ENCODE assay signal across 19 mouse cellular contexts in genomic region chr10:94332358-94333137, GRCm38 (mm10). TPM values are rescaled to one million over a fixed set of nuclear protein-coding genes. Genes with fewer than 3 reads are reported as not detected.
DNase-seq lines count a peak whose midpoint lies in the region; ATAC-seq and TF ChIP-seq lines count a peak whose summit lies in the region.
"Had no signal": no experiment of that assay in that cellular context is flagged by ENCODE, and none has a peak within 500 bp of the region (broad histone marks: within the 10 kb centered on the region; RNA-seq: fewer than 3 reads in every experiment).

No protein-coding gene starts in this region.

- no peak overlapping the region for H3K4me2 ChIP-seq in heart, embryonic 12.5 days
- H3K4me2 ChIP-seq in lung, postnatal 0 days (replicated peaks; ENCODE audit: low read depth, low read length), result no peak overlapping the region
- H3K4me2 ChIP-seq in stomach, postnatal 0 days (replicated peaks; ENCODE audit: low read depth), result no peak overlapping the region
- H3K4me2 ChIP-seq: forebrain, embryonic 15.5 days; heart, embryonic 15.5 days; hindbrain, embryonic 12.5 days; midbrain, embryonic 11.5 days had no signal

- TF ChIP-seq CTCF in lung, postnatal 0 days (IDR thresholded peaks at IDR 0.05), result peak; percentile 8; the same call in 1 of the 2 replicates
- peak; percentile 23; the same call in 1 of the 2 replicates for TF ChIP-seq CTCF in stomach, postnatal 0 days (IDR thresholded peaks at IDR 0.05; ENCODE audit: low read depth)

- H3K36me3 ChIP-seq in heart, embryonic 12.5 days, result no peaks in the 10 kb centered on the region
- no peaks in the 10 kb centered on the region for H3K36me3 ChIP-seq in lung, postnatal 0 days (ENCODE audit: insufficient read depth, low read length)
- H3K36me3 ChIP-seq in stomach, postnatal 0 days (ENCODE audit: control insufficient read depth, insufficient read depth, low read length), result no peaks in the 10 kb centered on the region
- H3K36me3 ChIP-seq: forebrain, embryonic 15.5 days; heart, embryonic 15.5 days; hindbrain, embryonic 12.5 days had no signal

- H3K4me3 ChIP-seq in heart, embryonic 12.5 days, result no peak overlapping the region
- H3K4me3 ChIP-seq in lung, postnatal 0 days (ENCODE audit: low read depth, low read length), result no peak overlapping the region
- no peak overlapping the region for H3K4me3 ChIP-seq in stomach, postnatal 0 days (ENCODE audit: low read depth, low read length)
- H3K4me3 ChIP-seq: forebrain, embryonic 15.5 days; heart, embryonic 15.5 days; hindbrain, embryonic 12.5 days had no signal

- 82% methylated on average over 16 of the region's 16 CpGs for WGBS in heart, embryonic 12.5 days
- WGBS in lung, postnatal 0 days, result 86% methylated on average over 16 of the region's 16 CpGs
- WGBS in stomach, postnatal 0 days, result 83% methylated on average over 16 of the region's 16 CpGs

- ATAC-seq in heart, embryonic 12.5 days (ENCODE audit: insufficient number of reproducible peaks, low FRiP score), result no peak
- no peak for ATAC-seq in lung, postnatal 0 days
- no peak for ATAC-seq in stomach, postnatal 0 days (ENCODE audit: low FRiP score, low TSS enrichment)
- ATAC-seq: forebrain, embryonic 15.5 days had no signal

- H3K27me3 ChIP-seq in heart, embryonic 12.5 days (replicated peaks), result no peaks in the 10 kb centered on the region
- H3K27me3 ChIP-seq in lung, postnatal 0 days (replicated peaks; ENCODE audit: insufficient read depth, low read length), result no peaks in the 10 kb centered on the region
- H3K27me3 ChIP-seq in stomach, postnatal 0 days (ENCODE audit: control insufficient read depth, insufficient read depth, low read length), result no peaks in the 10 kb centered on the region
- H3K27me3 ChIP-seq: forebrain, embryonic 15.5 days; heart, embryonic 15.5 days; hindbrain, embryonic 12.5 days had no signal

- H3K9ac ChIP-seq in heart, embryonic 12.5 days, result no peak overlapping the region
- H3K9ac ChIP-seq in lung, postnatal 0 days (replicated peaks; ENCODE audit: low read depth), result no peak overlapping the region
- no peak overlapping the region for H3K9ac ChIP-seq in stomach, postnatal 0 days (ENCODE audit: low read length)
- H3K9ac ChIP-seq: forebrain, embryonic 15.5 days; heart, embryonic 15.5 days; hindbrain, embryonic 12.5 days had no signal

- no peaks in the 10 kb centered on the region for H3K9me3 ChIP-seq in heart, embryonic 12.5 days (replicated peaks)
- H3K9me3 ChIP-seq in lung, postnatal 0 days (ENCODE audit: low read length), result no peaks in the 10 kb centered on the region
- H3K9me3 ChIP-seq in stomach, postnatal 0 days (ENCODE audit: control insufficient read depth, low read length), result no peaks in the 10 kb centered on the region
- H3K9me3 ChIP-seq: forebrain, embryonic 15.5 days; heart, embryonic 15.5 days; hindbrain, embryonic 12.5 days had no signal

- no peak for TF ChIP-seq EP300 in lung, postnatal 0 days (IDR thresholded peaks at IDR 0.05)
- TF ChIP-seq EP300 in stomach, postnatal 0 days (optimal IDR thresholded peaks at IDR 0.05), result no peak

- H3K4me1 ChIP-seq in heart, embryonic 12.5 days (replicated peaks), result peaks cover 17% of the 10 kb centered on the region
- H3K4me1 ChIP-seq in lung, postnatal 0 days (ENCODE audit: insufficient read depth, low read depth, low read length), result no peaks in the 10 kb centered on the region
- no peaks in the 10 kb centered on the region for H3K4me1 ChIP-seq in stomach, postnatal 0 days (replicated peaks; ENCODE audit: control insufficient read depth, insufficient read depth)
- H3K4me1 ChIP-seq: hindbrain, embryonic 12.5 days had no signal

- peak; percentile 29 for DNase-seq in heart, adult 11 months
- DNase-seq in lung, postnatal 0 days (ENCODE audit: low spot score), result no peak
- DNase-seq in lung, postnatal 14 days, result no peak
- DNase-seq in R1 (ENCODE audit: low read depth, low spot score), result peak; percentile 68
- DNase-seq in stomach, postnatal 0 days (ENCODE audit: low spot score), result no peak
- no peak for DNase-seq in right cerebral cortex, adult 2 months (ENCODE audit: low spot score in 2 of 2)
- no peak for DNase-seq in frontal cortex, postnatal 14 days (ENCODE audit: low spot score in 2 of 2)
- DNase-seq: cerebellum, adult 2 months; gastrocnemius, postnatal 14 days; kidney, adult 8-10 months; lung, postnatal 36 days had no signal

- no peak overlapping the region for H3K27ac ChIP-seq in heart, embryonic 12.5 days (ENCODE audit: poor library complexity, severe bottlenecking)
- H3K27ac ChIP-seq in lung, postnatal 0 days (ENCODE audit: low read length), result no peak overlapping the region
- H3K27ac ChIP-seq in stomach, postnatal 0 days (replicated peaks), result no peak overlapping the region
- H3K27ac ChIP-seq: forebrain, embryonic 15.5 days; heart, embryonic 15.5 days; hindbrain, embryonic 12.5 days had no signal

RNA-seq across cellular contexts. Expression of gene Tmcc3, which starts 20.8 kb away (rescaled TPM):
- polyA plus RNA-seq in heart, embryonic 12.5 days (2016; fragmentation: Nextera tagmentation; extraction: Ambion mirVana), result 10.2 and 11.1 TPM in 2 replicates
- polyA plus RNA-seq in lung, postnatal 0 days (2015; fragmentation: Nextera tagmentation; extraction: Ambion mirVana), result 14.0 and 14.3 TPM in 2 replicates
- 19.8 and 20.8 TPM in 2 replicates for polyA plus RNA-seq in stomach, postnatal 0 days (2015; fragmentation: Nextera tagmentation; extraction: Ambion mirVana)

RNA-seq across cellular contexts. Expression of gene Gm4792, which starts 34.0 kb away (rescaled TPM):
- polyA plus RNA-seq in heart, embryonic 12.5 days (2016; fragmentation: Nextera tagmentation; extraction: Ambion mirVana), result not detected in 2 replicates
- not detected in 2 replicates for polyA plus RNA-seq in lung, postnatal 0 days (2015; fragmentation: Nextera tagmentation; extraction: Ambion mirVana)
- polyA plus RNA-seq in stomach, postnatal 0 days (2015; fragmentation: Nextera tagmentation; extraction: Ambion mirVana), result 0.61 and 0.63 TPM in 2 replicates
- polyA plus RNA-seq: C2C12; cerebellum, adult 2 months; heart, embryonic 15.5 days; large intestine, adult 2 months; limb, embryonic 14.5 days; midbrain, embryonic 11.5 days had no signal

Comparison
In these comparisons a context has a peak if more than half of its experiments do, and no peak if none do; other contexts are left out.
1. DNase-seq: peak in heart, adult 11 months (single experiment) and R1 (single experiment); none in lung, postnatal 0 days (single experiment), lung, postnatal 14 days (single experiment), stomach, postnatal 0 days (single experiment), right cerebral cortex, adult 2 months (0 of 2) and frontal cortex, postnatal 14 days (0 of 2).